Mouse (Mus musculus): ENCODE measurements around the gene Inka2.
A peak's percentile ranks its signal among the peaks of the same experiment; 100 is the strongest.

Gene Inka2

DNA sequence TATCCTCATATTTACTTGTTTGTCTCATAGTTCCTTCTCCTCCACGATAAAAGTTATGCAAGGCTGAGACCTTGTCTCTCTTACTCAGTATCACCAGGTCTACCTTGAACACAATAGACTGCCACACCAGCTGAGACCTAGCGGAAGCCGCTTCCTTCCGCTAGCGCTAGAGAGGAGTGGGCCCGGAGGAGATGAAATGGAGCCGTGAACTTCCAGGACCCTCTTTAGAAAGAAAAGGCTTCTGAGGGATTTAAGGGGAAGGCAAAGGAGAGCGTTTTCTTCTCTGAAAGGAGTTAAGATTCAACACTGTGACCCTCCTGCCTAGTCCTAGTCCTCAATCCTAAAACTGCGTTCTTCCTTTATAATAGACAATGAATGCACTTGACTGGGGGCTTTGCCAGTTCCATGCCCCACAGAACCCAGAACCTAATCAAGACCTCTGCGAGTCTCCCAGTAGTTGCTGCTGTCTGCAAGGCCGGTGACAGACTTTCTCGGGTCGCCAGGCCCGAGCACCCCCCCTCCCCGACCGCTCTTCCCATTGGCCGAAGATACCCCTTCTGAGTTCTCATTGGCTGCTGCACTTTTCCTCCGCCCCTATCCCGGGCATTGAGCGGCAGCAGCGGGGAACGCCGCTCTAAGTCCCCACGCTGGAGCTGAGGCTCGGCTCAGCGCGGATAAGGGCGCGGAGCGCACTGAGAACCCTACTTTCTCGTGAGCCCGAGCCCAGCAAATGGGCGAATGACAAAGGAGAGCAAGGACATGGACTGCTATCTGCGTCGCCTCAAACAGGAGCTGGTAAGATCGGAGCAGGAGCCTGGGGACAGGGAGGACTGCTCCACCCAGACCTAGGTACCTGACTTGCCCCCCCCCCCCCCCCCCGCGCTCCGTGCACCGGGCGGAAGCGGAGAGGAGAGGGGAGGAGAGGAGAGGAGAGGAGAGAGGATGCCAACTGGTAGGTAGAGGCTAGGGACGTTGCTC, at the start of gene Inka2:
TSS of gene Inka2 (plus strand) at position 569 of the 978 bp plus-strand sequence.
- peak; percentile 100 for DNase-seq

DNA sequence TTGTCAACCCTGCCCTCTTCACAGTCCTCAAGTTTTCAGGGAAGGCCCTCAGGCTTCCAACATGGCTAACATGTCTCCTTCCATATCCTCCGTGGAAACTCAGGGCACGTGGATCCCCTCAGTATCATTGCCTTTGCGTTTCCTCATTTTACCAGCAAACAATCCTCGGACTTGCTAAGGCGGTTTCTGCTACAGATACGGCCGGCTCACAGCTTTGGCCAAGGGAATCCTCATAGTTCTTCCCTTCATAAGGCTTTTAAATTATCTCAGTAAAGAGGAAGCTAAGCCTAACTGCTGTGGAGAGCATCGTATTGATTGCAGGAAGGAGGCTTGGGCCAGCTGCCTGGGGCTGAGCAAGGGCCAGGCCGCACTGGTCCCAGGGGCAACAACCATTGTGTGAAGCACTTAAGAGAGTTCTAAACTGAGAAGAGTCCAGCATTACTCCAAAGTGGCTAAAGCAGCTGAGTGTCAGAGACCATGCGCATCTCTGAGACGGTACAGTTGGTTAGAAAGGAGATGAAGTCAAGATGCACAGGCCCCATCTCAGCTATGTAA, 49.3 kb upstream of the Inka2 start:
- peak; percentile 92 for DNase-seq

DNA sequence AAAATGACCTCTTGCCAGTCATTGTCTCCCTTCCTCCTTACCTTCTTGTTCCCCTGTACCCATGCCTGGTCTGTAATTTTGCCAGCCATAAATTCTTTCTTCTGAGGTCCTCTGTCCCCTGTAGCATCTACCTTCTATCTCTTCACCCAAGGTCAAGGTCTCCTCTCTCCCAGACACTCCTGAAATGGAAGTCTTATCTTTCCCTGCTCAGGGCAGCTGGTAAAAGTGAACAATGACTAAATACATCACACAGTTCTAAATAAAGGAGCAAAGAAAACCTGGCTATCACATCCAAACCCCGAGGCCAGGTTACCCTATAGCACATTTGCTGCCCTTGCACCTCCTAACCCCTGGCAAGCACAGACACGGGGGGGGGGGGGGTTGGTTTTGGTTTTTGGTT, 43.9 kb upstream of the Inka2 start:
- peak; percentile 87 for DNase-seq

DNA sequence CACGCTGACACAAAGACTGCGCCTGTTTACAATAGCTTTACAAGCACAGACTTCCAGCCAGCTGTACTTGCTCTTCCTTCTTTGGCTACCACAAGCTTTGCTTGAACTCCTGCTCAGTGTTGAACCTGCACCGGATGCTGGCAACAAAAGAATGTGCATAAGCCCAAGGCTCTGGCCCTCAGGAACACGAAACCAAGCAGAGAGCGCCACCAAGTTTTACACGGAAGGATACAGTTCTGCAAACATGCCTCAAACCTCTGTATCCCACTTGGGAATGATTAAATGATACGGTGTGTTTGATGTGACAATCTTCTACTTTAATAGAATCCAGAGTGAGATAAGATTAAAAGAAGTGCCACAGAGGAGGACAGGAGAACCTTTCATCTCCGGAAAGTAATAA, 41.4 kb upstream of the Inka2 start:
- DNase-seq = peak; percentile 84

DNA sequence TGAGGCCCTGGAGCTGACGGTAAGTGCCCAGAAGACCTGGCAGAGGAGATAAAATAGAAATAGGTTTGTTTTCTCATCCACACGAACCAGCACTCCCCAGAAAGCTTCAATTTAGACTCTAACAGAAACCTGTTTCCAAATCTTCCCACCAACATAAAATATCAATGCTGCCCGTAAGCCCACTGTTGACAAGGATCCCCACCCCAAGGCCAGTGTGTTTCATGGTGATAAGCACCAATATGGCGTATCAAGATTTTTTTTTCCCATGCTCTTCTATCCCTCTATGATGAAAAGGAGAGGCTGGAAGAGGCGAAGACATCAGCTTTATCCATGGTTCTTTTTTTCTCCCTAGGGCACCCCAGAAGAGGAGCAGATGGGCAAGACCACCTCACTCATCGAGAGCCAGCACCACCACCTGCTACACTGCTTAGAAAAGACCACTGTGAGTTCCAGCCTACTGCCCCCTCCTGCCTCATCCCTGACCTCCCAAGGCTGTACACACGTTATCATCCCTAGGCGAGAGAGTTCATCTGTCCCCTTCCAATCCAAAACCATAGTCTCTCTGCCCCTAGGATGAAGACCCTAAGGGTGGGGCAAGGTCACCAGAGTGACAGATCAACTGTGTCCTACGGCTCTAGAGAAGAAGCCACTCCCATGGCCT, 39.2 kb upstream of the Inka2 start:
- peak; percentile 81 for DNase-seq

DNA sequence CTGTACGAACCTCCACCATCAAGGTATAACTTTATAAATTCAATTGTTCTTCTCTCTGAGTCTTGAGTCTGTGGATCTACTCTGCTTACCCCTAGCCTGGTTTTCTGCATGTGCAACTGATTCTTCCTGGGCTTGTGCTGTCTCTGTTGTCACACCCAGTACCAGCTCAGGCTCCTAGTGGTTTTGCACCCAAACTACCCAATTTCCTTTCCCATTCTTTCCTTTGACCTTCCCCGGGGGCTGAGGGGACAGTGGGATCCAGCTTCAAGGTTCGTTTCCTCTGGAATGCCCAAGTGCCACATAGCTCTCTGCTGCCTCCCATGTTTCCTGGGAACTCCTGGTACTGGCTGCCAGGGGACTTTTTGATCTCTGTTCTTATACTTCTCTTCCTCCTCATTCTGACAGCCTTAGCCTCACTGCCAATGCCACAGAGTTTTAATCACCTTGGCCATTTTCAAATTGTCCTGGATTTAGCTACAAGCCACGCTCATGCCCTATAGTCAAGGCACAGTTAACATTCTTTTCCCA, 37.3 kb upstream of the Inka2 start:
- peak; percentile 83 for DNase-seq

DNA sequence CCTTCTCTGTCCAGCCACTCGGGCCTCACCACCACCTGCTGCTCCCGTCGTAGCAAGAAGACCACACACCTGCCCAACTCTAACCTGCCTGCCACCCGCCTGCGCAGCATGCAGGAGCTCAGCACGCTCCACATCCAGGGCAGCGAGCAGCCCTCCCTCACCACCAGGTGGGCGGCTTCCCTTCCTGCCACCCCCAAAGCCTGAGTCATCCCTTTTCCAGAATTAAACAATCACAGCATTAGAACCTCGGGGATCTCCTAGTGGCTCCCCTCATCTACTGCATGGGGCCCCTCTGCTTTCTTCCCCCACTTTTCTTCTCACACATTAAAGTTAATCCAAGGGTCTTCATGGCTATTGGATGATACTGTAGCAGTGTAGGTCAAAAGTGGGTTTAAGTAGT, 36.2 kb upstream of the Inka2 start:
- peak; percentile 65 for DNase-seq

DNA sequence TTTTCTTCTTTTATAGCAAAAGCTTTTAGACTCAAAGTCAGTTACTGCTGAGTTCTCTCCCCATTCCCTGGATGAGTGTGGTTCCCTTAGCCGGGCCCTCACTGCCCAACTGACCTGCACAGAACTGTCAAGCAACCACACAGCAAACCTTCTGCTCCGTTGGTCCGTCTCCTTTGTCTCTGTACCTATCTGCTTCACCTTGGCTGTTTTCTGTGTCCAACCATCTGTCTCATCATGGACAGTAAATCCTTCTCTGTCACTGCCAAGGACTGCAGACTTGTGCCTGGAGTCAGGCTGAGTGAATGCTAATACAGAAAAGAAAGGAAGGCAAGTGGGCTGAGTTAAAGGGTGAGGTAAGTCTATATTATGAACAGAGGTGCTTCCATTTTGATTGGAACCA, 34.6 kb upstream of the Inka2 start:
- peak; percentile 68 for DNase-seq

DNA sequence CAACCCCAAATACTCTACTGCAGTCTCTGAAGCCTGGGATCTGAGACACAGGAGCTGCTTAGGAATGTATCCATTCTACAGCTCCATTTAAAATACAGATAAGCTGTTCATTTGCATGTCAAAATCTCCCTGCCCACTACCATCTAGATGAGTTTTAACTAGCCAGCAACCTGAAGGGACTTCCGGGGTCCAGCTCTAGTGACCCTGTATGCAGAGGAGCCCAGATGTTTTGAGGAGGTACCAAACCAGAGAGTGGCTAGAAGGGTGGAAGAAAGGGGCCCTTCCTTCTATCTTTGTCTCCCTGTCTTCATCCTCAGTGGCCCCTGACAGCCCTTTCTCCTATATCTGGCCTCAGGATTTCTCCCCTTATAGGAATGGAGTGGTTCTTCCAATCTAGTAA, 33.6 kb upstream of the Inka2 start:
- peak; percentile 60 for DNase-seq

DNA sequence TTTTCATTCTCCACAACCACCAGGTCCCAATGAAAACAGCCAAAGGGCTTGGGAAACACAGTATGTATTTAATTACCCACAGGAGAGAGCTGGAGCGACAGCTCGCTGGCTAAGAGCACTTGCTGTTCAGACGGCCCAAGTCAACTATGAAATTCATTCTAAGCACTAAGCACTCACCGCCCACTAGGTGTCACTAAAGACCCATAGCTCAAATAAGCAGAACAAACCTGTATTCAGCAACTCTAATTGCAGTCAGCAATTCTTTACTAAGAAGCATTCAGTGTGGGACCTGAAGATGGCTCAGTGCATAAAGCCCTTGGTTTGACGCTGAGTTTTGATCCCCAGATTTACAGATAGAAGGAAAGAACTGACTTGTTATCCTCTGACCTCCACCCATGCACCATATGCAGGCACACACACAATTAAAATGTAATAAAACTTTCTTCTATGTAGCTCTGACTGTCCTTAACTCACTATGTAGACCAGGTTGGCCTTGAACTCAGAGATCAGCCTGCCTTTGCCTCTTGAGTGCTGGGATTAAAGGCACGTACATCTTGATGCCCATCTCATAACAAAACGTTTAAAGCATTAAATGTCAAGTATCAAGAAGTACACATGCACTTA, 29.7 kb upstream of the Inka2 start:
- peak; percentile 93 for DNase-seq

DNA sequence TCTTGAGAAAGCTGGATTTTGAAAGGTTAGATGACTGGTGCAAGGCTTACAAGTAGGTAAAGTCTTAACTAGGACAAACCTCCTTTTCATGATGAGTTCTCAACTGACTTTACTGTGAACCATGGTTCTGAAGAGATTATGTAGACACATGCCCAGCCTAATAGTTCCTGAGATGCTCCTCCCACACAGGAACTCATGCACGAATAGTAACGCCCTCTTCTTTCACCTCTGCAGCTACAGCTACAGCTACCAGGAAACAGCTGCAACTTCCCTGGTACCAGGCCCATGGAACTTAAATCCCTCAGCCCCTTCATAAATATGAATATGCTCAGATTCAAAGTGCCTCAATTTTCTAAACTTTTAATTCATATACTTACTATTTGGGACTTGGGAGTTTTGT, 28.5 kb upstream of the Inka2 start:
- DNase-seq = peak; percentile 44

DNA sequence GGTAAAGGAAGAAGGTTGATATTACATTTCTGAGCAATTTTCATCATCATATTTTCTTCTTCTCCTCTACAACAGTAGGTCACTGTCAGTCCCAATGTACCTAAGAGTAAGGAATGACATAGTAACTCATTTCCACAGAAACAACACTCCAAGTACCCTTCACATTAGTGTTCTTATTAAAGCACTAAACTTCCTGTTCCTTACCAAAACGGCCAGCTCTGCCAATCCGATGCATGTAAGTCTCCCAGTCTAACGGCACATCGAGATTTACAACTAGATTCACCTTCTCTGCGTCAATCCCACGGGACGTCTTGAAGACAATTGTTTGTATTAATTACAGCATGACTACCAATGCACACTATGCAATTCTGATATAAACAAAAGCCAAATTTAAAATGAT, 24.1 kb upstream of the Inka2 start:
- peak; percentile 64 for DNase-seq

DNA sequence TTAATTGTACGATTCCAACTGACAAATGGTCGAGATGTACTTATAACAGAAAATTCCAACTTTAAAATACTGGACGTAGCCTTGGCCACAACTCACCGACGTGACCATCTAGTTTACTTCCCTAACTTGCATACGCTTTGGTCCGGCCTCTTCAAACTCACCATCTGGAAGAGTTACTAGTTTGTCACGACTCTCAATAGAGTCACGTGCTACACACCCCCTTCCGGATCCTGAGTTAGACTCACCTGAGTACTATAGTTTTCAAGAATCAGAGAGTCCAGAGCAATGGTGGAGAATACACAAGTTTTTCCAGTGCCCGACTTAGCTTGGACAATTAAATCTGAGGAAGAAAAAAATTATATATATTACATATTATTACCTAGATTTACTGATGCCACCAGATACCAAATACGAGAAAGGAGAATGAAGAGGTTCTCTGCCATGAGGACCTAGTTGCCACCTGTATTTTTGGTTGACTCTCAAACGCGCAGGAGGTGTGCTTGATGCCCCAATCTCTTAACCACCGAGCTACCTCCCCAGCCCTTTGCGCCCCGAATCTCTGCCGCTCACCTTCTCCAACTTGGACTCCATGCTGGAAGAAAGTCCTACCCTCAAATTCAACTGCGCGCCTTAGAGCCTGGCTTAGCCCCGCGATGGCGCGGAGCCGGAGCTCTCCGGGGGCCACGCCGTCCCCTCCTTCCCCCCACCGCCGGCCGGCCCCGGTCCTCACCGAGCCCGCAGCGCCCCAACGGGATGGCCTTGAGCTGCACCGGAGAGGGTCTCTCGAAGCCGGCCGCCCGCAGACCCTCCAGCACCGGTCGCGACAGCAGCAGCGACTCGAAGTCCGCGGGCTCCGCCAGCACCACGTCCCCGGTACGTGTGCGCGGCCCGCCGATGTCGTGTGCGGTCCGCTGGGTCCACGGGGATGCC, 17.7 kb upstream of the Inka2 start:
- peak; percentile 62 for DNase-seq

DNA sequence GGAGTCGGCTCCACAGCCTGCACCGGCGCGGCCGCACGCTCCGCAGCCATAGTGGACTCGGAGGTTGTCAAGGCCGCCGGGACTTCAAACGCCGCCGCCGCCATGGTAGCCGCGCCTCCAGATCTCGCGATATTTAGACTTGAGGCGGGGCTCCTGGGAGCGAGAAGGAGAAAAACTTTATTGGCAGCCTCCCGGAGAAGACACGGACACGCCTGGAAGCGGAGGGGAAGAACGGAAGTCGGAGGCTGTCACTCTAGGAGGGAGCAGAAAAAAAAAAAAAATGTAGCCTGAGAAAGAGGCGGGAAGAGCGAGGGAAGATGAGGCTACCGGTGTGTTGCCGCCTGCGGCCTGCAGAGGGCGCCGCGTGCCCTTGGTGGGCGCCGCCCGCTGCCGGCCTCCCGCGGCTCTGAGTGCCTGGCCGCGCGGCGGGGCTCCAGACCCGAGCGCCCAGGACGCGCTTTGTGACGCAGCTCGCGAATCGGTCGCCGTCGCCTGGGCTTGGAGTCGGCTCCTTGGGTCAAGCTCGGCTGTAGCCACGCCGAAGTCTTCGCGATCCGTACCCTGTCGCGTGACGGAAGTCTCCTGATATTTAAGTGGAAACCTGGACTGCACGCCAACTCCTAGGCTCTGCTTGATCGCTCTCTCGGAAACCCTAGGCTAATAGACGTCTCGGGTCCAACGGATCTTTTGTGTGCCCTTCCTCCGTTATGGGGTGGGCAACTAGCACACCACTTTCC, 16.9 kb upstream of the Inka2 start, which contains the start of gene Ddx20:
TSS of gene Ddx20 (minus strand) at position 251 of the 737 bp plus-strand sequence.
- DNase-seq = peak; percentile 100

DNA sequence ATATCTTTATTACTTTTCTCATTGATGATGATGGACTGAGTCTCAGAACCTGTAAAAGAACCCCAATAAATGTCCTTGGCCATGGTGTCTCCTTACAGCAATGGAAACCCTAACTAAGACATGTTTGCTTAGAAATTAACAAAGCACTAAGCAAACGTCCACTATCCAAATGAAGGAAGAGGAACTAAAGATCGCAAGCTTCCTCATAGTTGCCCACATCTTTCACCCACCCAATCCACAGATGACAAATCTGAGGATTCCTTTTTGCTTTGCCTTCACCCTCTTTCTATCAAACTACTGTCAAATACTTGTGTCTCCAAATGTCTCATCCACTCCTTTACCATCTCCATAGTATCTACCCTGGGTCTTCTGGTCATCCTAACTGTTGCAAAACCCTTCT, 15.9 kb upstream of the Inka2 start:
- DNase-seq = peak; percentile 71

DNA sequence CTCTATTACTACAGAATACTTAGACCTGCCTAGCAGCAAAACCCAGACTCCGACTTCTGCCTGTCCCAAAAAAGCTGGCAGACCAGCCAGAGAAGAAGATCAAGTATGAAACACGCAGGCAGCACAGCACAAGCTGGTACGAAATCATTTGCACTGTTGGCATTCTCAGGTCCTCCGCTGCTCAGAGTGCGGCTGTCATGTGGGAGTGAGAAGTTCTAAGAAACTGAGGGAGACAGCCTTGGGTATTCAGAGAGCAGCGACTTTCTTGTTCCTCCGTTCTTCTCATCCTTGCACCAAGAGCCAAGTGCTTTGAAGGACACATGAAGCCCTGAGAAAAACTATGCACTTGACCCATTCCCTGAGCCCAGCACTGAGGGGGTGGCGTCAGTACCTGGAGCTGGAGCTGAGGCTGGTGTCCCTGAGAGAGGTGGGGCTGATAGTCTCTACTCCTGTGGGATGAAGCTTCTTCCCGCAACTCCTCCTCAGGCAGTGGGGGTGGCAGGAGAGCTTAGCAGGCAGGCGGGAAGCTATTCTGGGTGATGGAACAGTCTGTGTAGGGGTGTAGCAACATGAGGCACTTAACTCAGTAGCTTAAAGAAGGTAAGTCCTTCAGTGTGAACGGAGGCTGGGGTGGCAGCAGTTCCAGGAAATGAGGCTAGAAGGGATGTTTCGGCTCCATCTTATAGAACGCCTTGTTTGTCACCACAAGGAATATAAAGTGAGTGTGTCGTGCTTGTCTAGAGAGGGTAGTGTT, 10.9 kb upstream of the Inka2 start:
- peak; percentile 89 for DNase-seq

DNA sequence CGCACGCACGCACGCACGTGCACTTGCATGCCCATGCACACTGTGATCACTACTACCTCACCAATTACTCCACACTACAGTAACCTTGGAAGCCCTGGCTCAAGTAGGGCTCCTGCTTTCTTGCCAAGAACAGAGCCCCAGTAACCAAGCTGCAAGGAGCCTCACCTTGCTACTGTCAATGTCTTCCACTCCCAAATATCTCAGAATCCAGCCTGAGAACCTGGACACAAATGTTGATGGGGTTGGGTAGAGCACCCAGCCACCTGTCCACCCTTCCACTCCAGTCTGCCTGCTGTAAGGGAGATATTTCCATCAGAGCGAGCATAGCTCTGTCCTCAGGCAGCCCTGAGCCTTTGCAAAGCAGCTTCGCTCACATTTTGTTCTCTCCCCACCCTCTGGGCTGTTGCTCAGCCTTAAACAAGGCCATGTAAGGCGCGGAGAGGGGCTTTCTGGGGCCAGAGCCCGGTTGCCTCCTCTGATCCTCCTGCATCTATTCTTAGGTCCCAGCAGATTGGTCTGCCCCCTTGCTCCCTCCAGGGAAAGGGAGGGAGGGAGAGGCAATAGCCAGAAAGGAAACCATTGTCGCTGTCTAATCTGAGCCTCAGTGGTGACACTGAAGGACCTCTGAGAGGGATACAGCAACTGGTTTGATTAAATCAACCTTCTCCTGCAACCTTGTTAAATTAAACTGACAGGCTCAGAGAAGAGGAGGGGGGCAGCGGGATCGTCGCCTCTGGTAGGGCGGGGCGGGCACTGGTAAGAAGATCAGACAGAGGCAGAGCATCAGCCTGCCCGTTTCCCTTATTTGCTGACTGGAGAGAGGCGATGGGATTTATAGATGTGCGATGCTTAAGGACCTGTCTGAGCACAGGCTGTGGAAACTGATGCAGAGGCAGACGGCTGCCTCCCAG, 8.7 kb upstream of the Inka2 start:
- peak; percentile 97 for DNase-seq

DNA sequence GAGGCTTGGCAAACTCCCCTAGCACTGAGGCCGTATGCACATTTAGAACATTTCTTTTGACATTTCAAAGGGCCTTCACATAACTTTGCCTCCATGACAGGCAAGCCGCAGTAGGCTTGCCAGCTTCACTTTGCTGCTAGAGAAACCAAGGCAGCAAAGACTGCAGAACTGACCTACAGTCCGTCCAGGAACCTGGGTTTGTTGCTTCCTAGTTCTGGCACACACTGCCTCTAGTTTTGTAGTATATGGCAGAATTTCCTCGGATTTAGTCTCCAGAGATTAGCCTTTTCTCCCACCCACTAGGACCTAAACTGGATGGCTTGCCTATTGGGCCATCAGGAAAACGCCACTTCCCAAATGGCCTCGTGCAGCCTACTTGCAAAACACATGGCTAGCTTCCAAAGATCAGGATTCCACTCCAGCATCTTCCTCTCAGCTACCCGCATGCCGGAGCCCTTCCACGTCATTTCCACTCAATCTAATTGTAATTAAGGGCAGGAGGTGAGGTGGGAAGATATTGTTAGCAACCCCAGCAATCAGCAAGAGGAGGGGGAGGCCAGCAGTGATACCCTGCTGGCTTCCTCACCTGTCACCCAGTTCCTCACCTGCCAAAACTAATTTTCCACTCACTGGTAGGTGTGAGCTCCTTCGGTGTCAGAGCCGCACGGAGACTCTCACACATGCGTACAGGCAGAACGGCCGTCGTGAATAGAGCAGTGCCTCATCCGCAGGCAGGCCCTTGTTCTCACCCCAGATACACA, 7.8 kb upstream of the Inka2 start:
- DNase-seq = peak; percentile 97

DNA sequence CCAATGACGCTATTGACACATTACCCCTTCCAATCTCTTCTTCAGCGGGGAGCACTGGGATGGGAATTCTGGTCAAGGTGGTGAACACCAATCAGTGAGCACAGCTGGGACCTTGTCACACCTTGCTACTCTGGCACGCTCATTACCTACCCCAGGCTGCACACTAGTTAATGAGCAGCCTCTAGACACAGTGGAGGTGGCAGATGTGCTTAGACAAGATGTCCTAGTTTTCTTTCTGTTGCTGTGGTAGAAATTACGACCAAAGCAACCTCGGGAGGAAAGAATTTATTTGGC, 7.3 kb upstream of the Inka2 start:
- DNase-seq = no peak
